Mouse (Mus musculus) limb, embryonic 11.5 days (tissue): ENCODE measurements around the gene Sox15. TPM values are rescaled to one million over a fixed set of nuclear protein-coding genes. Genes with fewer than 3 reads are reported as not detected.

Experiments used
- ATAC-seq: fragments of 200-750 bp; cut with Nextera tagmentation; 2 replicates; pipeline ENCODE4 v1.8.0; 2017; ENCODE audit warnings: low read depth; ENCODE audit not compliant: insufficient number of reproducible peaks, low FRiP score, low TSS enrichment
- DNase-seq: peaks from one replicate; pipeline ENCODE4 v3.0.0-alpha.2; 2015; ENCODE audit warnings: low spot score
- H3K27ac ChIP-seq: fragments of 300-500 bp; sonication (generic); replicated peaks from 2 replicates; pipeline ENCODE4 v1.5.1; 2014; ENCODE audit warnings: low read depth, mild to moderate bottlenecking, low read length
- H3K27me3 ChIP-seq: fragments of 300-500 bp; sonication (generic); 2 replicates; pipeline ENCODE4 v1.6.1; 2014; ENCODE audit warnings: mild to moderate bottlenecking, low read length, mixed read lengths; ENCODE audit not compliant: control insufficient read depth, insufficient read depth
- H3K36me3 ChIP-seq: fragments of 300-500 bp; sonication (generic); 2 replicates; pipeline ENCODE4 v1.6.1; 2014; ENCODE audit warnings: mild to moderate bottlenecking, low read length, moderate library complexity, mixed read lengths; ENCODE audit not compliant: control insufficient read depth, insufficient read depth
- H3K4me1 ChIP-seq: fragments of 300-500 bp; sonication (generic); 2 replicates; pipeline ENCODE4 v1.6.1; 2014; ENCODE audit warnings: low read length, mixed read lengths; ENCODE audit not compliant: control insufficient read depth, insufficient read depth
- H3K4me2 ChIP-seq: fragments of 300-500 bp; sonication (generic); 2 replicates; pipeline ENCODE4 v1.6.1; 2014; ENCODE audit warnings: low read depth, mild to moderate bottlenecking, moderate library complexity; ENCODE audit not compliant: severe bottlenecking
- H3K4me3 ChIP-seq: fragments of 300-500 bp; sonication (generic); 2 replicates; pipeline ENCODE4 v1.5.1; 2014; ENCODE audit warnings: low read depth, low read length
- H3K9ac ChIP-seq: fragments of 300-500 bp; sonication (generic); 2 replicates; pipeline ENCODE4 v1.6.1; 2014; ENCODE audit warnings: mild to moderate bottlenecking, low read length
- H3K9me3 ChIP-seq: fragments of 300-500 bp; sonication (generic); 2 replicates; pipeline ENCODE4 v1.6.1; 2016; ENCODE audit warnings: low read length; ENCODE audit not compliant: control insufficient read depth
- WGBS: fragments of 180-500 bp; shearing (Covaris S2); extraction: QIAGEN DNeasy Blood & Tissue Kit; methylation state at CpG from one replicate; pipeline ENCODE4 v1.1.7; 2014; 5-methylcytosine and 5-hydroxymethylcytosine counted together
- polyA plus RNA-seq: library from polyadenylated mRNA; unstranded; fragments of >200 nt; fragmentation: Nextera tagmentation; extraction: Ambion mirVana; gene quantifications from 2 replicates; pipeline ENCODE4 v1.2.1, GENCODE M21; 2014

The Sox15 gene
- polyA plus RNA-seq, 1 experiment from 2014 or later = 0.17 TPM

DNA sequence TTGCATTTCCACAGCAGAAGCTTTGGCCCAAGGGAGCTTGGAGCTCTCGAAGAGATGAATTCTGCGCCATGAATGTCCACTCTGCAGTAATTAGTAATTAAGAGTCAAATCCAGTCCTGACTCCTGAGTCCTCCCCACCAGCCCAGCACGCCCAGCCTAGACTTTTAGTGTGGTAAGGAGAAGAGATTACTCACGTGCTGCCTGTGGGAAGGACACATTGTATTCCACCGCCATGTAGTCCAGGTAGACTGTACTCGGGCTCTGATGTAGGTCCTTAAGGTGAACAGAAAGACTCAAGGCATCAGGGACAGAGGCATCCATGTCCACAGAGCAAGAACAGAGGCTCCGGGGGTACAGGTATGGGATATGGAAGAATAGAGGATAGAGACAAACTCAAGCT lies 9.7 kb downstream of the Sox15 start:
- Histone ChIP-seq H3K27me3 (no peaks in the 10 kb centered on the region), H3K9ac (no peak overlapping the region; the same call in 1 of the 2 replicates), H3K9me3 (no peaks in the 10 kb centered on the region), H3K36me3 (peaks cover 33% of the 10 kb centered on the region), H3K4me1 (peaks cover 5% of the 10 kb centered on the region), H3K4me2 (no peak overlapping the region), H3K27ac (no peak overlapping the region), H3K4me3 (no peak overlapping the region)
- DNase-seq = no peak
- no peak for ATAC-seq
- WGBS = 93% methylated on average over 7 of the region's 7 CpGs

DNA sequence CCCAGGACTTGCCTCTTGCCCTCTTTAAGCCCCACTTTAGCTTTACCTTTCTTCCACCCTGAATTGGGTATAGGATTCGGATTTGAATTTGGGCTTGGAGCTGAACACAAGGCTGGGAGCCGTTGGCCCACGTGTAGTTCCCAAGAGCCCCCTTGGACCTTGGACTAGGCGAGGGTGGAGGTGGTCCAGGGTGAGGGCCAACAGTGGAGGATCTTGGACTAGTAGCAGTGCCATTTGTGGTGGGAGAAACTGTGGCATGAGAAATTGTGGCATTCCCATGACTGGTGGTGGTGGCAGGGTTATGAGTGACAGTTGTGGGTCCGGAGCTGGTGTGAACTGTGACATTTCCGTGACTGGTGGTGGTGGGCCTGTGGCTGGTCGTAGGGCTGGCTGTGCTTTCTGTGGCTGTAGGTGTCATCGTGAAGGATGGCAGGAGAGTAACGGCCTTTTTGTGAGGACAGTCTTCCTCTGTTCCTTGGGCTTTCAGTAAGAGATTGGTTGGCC lies 10.4 kb downstream of the Sox15 start:
- Histone ChIP-seq H3K4me2 (no peak overlapping the region), H3K9me3 (no peaks in the 10 kb centered on the region), H3K4me3 (no peak overlapping the region), H3K27me3 (no peaks in the 10 kb centered on the region), H3K9ac (no peak overlapping the region), H3K4me1 (peaks cover 11% of the 10 kb centered on the region), H3K36me3 (peaks cover 37% of the 10 kb centered on the region), H3K27ac (no peak overlapping the region)
- ATAC-seq (no peak), DNase-seq (no peak)
- WGBS = 79% methylated on average over 9 of the region's 9 CpGs

DNA sequence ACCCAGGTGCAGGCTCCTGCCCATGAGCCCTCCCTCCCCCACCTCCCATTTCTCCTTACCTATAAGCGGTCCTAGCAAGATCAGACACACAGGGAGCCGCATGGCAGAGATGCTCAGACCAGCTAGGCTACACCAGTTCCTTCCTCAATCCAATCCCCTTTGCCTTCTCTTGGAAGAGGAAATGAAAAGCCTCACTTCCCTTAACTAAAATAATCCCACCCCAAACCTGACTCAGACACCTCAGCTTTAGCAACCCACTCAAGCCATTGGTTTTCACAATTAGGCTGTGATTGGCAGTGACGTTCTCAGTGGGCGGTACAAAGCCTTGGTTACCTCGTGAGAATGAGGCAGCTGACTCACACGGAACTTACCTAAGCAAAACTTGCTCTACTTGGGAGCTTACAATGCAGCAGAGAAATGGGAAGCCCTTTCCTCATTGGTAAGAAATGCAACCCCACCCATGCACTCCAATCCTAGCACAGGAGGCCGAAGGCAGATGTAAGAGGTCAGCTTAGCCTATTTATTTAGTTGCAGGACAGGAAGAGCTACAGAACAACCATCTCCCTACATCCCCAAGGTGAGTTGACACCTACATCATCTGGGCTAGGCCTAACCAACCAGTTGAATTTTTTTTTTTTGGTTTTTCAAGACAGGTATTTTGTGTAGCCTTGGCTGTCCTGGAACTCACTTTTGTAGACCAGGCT lies 11.0 kb downstream of the Sox15 start, which contains the start of gene Cd68:
Cd68 (minus strand) TSS at position 193 of the 704 bp plus-strand sequence.
- Histone ChIP-seq H3K27ac (no peak within 1 kb of the TSS), H3K36me3 (peaks cover 42% of the 10 kb centered on the region), H3K4me3 (no peak within 1 kb of the TSS), H3K9ac (no peak within 1 kb of the TSS; the same call in 1 of the 2 replicates), H3K27me3 (no peaks in the 10 kb centered on the region), H3K4me2 (no peak within 1 kb of the TSS), H3K4me1 (peaks cover 11% of the 10 kb centered on the region), H3K9me3 (no peaks in the 10 kb centered on the region)
- 31% methylated on average over 7 of the region's 7 CpGs for WGBS
- DNase-seq = no peak
- ATAC-seq = no peak

DNA sequence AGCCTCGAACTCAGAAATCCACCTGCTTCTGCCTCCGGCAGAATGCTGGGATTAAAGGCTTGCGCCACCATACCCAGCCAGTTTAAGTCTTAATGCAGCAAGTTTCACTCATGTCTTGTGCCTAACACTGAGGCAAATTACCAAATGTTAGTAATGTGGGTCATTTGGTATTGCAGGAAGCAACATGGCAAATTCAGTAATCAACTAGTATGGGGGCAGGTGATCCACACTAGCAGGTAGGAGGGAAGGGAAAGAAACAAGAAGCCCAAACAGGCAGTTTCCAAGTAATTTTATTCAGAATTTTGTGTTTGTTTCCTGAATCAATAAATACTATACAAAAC lies 11.5 kb downstream of the Sox15 start:
- 87% methylated on average over 3 of the region's 3 CpGs for WGBS
- Histone ChIP-seq H3K9me3 (no peaks in the 10 kb centered on the region), H3K36me3 (peaks cover 42% of the 10 kb centered on the region), H3K4me2 (no peak overlapping the region), H3K27ac (no peak overlapping the region), H3K27me3 (no peaks in the 10 kb centered on the region), H3K9ac (no peak overlapping the region), H3K4me3 (no peak overlapping the region), H3K4me1 (peaks cover 11% of the 10 kb centered on the region)
- ATAC-seq = no peak
- no peak for DNase-seq

DNA sequence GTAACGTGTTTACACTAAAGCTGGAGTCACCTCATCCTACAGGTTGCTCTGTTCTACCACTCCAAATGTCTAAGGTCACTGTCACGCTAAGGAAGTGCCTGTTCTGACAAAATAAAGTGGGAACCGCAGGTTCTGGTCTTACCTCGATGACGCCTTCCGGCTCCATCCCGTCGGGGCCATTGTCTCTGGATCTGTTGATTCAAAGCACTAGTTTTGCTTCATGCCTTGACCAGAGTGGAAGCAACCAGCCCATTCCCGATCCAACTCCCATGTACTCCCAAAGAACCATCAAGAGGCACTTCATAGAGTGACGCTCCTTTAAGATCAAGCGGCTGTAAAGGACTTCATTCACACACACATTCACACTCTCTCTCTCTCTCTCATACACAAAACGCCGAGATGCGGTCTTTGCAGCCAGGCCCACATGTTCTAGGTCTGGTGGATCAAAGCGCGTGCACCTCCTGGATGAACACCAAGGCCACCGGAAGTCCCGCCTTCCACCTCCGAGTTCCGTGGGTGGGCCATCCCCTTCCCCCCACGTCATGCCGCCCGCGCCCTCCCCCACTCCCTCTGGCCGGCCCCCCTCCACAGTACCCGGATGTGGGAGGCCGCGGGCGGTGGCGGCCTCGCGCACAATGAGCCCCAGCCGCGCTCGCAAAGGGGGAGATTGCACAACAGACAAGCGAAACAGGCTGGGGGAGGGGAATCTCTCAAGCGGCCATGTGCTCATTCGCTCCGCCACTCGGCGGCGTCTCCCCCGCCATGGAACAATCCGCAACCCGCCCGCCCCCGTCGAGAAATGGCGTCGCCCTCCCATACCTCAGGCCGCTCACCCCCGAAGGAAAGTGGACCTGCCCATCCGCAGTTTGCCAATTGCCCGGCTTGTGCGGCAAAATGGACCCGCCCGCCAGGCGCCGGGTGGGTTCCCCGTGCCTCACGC lies 15.9 kb downstream of the Sox15 start:
- Histone ChIP-seq H3K4me1 (peaks cover 8% of the 10 kb centered on the region; the same call in 1 of the 2 replicates), H3K9ac (peak overlapping the region; percentile 99), H3K27me3 (no peaks in the 10 kb centered on the region), H3K36me3 (peaks cover 37% of the 10 kb centered on the region), H3K9me3 (no peaks in the 10 kb centered on the region), H3K27ac (peak overlapping the region; percentile 96), H3K4me2 (peak overlapping the region; percentile 96), H3K4me3 (peak overlapping the region; percentile 100)
- under 1% methylated on average over 60 of the region's 61 CpGs for WGBS
- DNase-seq (peak; percentile 97), ATAC-seq (peak; percentile 70)

DNA sequence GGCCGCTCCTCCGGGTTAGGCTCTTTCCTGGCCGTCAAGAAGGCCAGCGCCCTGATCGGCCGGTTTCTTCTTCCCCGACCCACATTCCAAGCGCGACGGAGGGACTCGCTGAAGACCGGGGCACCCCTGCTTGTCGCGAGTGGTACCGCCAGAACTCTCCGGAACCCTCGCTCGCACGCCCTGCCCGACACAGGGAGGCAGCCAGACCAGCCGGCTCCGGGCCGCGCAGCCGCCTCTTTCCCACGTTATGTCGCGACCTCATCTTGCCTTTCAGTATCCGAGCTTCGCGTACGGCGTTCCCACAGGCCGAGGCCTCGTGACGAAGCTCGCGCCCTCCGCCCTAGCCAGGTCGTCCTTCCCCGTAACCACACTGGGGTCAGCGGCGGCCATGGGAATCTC lies 16.6 kb downstream of the Sox15 start:
- peak overlapping the region; percentile 96 for H3K27ac ChIP-seq
- peaks cover 8% of the 10 kb centered on the region; the same call in 1 of the 2 replicates for H3K4me1 ChIP-seq
- H3K36me3 ChIP-seq = peaks cover 36% of the 10 kb centered on the region
- peak overlapping the region; percentile 96; the same call in 1 of the 2 replicates for H3K4me2 ChIP-seq
- peak overlapping the region; percentile 100 for H3K4me3 ChIP-seq
- no peaks in the 10 kb centered on the region for H3K27me3 ChIP-seq
- ATAC-seq (peak; percentile 1; the same call in 1 of the 2 replicates), DNase-seq (no peak)
- H3K9me3 ChIP-seq = no peaks in the 10 kb centered on the region
- WGBS = under 1% methylated on average over 43 of the region's 43 CpGs
- peak overlapping the region; percentile 99 for H3K9ac ChIP-seq

DNA sequence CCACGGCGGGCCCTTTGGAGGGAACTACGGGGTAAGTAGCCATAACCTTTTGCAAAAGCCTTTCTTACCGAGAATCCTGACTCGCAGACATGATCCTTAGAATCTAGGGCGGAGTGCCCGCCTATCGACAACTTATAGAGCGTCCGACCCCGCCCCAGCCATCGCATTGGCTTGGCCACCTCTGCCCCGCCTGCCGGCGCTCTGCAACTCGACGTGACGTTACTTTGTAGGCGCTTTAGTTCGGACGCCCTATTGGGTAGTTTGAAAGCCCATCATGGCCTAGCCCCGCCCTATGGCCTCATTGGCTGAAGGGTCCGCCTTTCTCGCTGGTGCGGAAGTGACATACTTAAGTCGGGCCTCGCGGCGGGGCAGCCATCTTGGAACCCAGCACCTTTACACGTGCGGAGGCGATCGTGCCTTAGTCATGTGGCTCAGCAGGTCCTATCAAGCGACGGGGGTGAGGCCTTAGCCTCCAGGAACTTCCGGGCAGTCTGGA lies 17.1 kb downstream of the Sox15 start, which contains the start of gene Eif4a1:
Eif4a1 (minus strand) TSS at position 213 of the 496 bp plus-strand sequence.
- peak; percentile 99 for ATAC-seq
- Histone ChIP-seq H3K4me3 (peak within 1 kb of the TSS; percentile 100), H3K9ac (peak within 1 kb of the TSS; percentile 99), H3K27ac (peak within 1 kb of the TSS; percentile 96), H3K9me3 (no peaks in the 10 kb centered on the region), H3K4me2 (peak within 1 kb of the TSS; percentile 96), H3K36me3 (peaks cover 36% of the 10 kb centered on the region), H3K27me3 (no peaks in the 10 kb centered on the region), H3K4me1 (peaks cover 8% of the 10 kb centered on the region; the same call in 1 of the 2 replicates)
- DNase-seq = peak; percentile 99
- under 1% methylated on average over 36 of the region's 36 CpGs for WGBS

DNA sequence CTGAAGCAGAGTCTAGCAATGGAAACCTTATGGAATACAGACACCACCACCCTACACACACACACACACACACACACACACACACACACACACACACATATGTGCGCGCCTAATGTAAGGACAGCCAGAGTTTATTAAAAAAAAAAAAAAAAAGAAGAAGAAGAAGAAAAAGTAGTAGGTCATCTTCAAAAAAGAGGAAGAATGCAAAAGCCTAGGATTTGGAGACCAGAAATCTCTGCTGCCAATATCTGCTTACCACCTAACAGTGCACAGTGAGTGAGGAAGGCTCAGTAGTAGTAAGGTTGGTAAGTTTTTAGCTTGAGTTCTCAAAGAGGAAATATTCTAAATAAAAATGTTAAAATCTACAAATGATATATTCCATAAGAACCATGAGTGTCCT lies 24.0 kb downstream of the Sox15 start:
- no peak overlapping the region for H3K9ac ChIP-seq
- peaks cover 8% of the 10 kb centered on the region; the same call in 1 of the 2 replicates for H3K4me1 ChIP-seq
- no peaks in the 10 kb centered on the region for H3K27me3 ChIP-seq
- H3K9me3 ChIP-seq = no peaks in the 10 kb centered on the region
- peaks cover 11% of the 10 kb centered on the region; the same call in 1 of the 2 replicates for H3K36me3 ChIP-seq
- DNase-seq (no peak), ATAC-seq (no peak)
- WGBS = 91% methylated on average over 2 of the region's 2 CpGs
- H3K27ac ChIP-seq = no peak overlapping the region
- no peak overlapping the region for H3K4me3 ChIP-seq
- H3K4me2 ChIP-seq = no peak overlapping the region
